Mouse (Mus musculus) mouse embryonic stem cell (cell line): ENCODE measurements around the gene BC024978.
"Not testable (repeated sequence)": the region's sequence is repeated elsewhere in the genome, so short reads cannot be mapped to it uniquely, and the experiment has no call there.

ENCODE experiments used
- in situ Hi-C, 2 experiments: fragments of 300-500 bp; cut with MboI; formaldehyde crosslinking; loops; 1 replicate in 1 of 2; 3 replicates in 1 of 2; pipeline ENCODE4 v1.14.3; 2019 to 2020; ENCODE audit warnings: low sequenced_read_pairs in 2 of 2, low pct_unique_long_range_greater_than_20kb in 1 of 2, mixed read lengths in 1 of 2; ENCODE audit not compliant: unreplicated experiment in 1 of 2

Gene BC024978

GRCm38 (mm10) chr7:27244088-27244487 is 48.5 kb downstream of the BC024978 start:
- in situ Hi-C loops = not testable (repeated sequence)

- in situ Hi-C loops = no loop called here
Observed at GRCm38 (mm10) chr7:27249146-27249545, 53.6 kb downstream of the BC024978 start.

GRCm38 (mm10) chr7:27249928-27250327 is 54.3 kb downstream of the BC024978 start:
- in situ Hi-C loops = loop anchor here in 1 of 2 experiments (25.0 kb wide), 1 partner anchor 463 kb away; no protein-coding TSS in a partner anchor

GRCm38 (mm10) chr7:27251946-27252345 is 56.4 kb downstream of the BC024978 start:
- in situ Hi-C loops = loop anchor here in 1 of 2 experiments (25.0 kb wide), 1 partner anchor 465 kb away; no protein-coding TSS in a partner anchor

DNA sequence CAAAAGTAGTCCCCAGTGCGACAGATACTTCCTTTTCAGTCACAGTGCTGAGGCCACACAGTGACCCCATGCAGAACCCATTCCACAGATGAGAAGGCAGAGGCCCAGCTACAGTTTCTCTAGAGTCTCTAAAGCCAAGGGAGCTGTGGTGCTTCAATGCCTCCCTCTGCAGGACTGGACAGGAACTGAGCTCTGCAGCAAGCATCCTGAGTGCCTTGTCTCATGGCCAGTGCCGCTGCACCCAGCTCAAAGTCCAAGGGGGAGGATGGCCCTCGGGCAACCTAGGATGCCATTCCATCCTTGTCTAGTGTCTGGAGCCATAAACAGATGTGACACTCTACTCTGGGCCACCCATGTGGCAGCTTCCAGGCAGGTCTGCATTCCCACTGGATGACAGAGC is 60.1 kb downstream of the BC024978 start:
- in situ Hi-C loops = loop anchor here in 1 of 2 experiments (25.0 kb wide), 1 partner anchor 468 kb away; no protein-coding TSS in a partner anchor

DNA sequence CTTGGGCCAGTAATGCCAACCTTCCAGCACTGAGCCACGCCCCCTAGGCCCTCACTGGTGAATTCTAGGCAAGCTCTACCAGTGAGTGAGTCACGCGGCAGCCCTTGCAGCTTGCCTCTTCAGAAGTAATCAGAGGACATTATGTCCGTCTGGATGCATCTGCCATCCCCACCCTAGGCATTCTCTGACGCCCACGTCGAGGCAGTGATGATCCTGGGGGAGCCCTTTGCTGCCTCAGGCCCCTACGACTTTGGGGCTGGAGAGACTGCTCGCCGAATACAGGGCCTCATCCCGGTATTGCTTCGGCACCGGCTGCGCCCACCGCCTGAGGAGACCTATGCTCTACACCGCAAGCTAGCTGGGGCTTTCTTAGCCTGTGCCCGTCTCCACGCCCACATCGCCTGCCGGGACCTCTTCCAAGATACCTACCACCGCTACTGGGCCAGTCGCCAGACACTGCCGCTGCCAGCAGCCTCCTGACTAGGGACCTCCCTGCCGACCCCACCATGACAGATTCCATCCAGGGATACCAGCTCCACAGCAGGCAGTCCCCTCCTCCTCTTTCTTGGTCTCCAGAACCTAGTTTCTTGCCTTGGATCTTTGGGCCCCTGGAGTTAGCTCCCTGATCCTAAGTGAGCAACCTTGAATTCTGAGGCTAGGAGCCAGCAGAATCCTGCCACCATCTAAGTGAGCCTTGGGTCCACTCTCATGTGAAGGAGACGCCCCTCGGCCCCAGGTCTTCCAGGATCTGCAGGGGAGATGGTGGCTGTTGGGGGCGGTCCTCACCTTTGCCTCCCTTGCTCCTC is 61.7 kb downstream of the BC024978 start:
- in situ Hi-C loops = loop anchor here in 1 of 2 experiments (25.0 kb wide), 1 partner anchor 470 kb away; no protein-coding TSS in a partner anchor

DNA sequence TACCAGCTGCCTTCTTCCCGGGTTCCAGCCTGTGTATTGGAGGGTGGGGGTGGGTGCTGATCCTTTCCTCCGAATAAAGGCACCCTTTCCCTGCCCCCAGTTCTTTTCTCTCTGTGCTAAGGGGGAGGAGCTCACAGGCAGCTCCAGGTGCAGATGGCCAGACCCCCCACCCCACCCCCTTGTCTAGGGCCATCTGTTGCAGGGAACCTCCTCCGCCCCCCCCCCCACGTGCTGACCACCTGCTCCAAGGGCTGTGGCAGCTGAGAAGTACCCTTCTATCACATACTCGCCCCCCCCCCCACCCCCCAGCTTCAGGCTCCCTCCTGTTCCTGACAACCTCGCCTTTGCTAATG is 62.2 kb downstream of the BC024978 start:
- in situ Hi-C loops = loop anchor here in 1 of 2 experiments (25.0 kb wide), 1 partner anchor 471 kb away; no protein-coding TSS in a partner anchor

DNA sequence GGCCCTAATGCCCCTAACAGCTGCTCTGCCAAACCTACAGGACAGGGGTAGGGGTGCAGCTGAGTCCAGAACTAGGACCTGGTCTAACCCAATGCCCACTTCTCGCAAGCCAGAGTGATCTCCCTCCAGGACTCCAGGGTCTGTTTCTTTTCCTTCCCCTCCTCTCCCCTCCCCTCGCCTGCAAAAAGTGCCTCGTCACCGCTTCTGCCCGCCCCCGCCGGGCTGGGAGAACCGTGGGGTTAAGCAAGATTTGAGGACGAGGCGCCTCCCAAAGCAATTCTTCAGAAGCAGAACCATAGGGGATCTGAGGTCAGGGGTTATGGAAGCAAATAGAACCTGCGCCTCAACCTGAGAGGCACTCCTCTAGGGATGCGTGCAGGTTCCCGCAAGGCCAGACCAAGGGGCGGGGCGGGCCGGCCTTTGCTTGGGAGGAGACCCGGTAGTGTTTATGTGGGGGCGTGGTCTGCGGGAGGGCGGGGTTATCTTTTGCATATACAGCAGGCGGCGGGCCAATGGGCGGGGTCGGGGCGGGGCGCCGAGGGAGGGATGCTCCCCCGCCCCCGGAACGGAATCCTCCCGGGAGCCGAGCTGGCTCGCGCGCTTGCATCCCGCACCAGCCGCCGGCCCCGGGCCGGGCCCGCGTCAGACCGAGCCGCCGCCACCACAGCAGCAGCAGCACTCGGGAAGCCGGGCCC is 62.8 kb downstream of the BC024978 start, which contains the start of gene Numbl:
Numbl (plus strand) TSS at position 229 of the 695 bp plus-strand sequence.
- in situ Hi-C loops = loop anchor here in 1 of 2 experiments (25.0 kb wide), 1 partner anchor 471 kb away; no protein-coding TSS in a partner anchor

GRCm38 (mm10) chr7:27259271-27259721 is 63.7 kb downstream of the BC024978 start:
- in situ Hi-C loops = loop anchor here in 1 of 2 experiments (25.0 kb wide), 1 partner anchor 472 kb away; no protein-coding TSS in a partner anchor

- in situ Hi-C loops = loop anchor here in 1 of 2 experiments (25.0 kb wide), 1 partner anchor 472 kb away; no protein-coding TSS in a partner anchor
Observed at GRCm38 (mm10) chr7:27259771-27260170, 64.2 kb downstream of the BC024978 start.
